Mouse (Mus musculus) liver, postnatal 0 days (tissue): ENCODE results near the gene Crnkl1.

Experiments used
- CTCF ChIP-seq: sonication (generic); IDR thresholded peaks from 2 replicates; pipeline ENCODE4 v1.5.1; 2016; ENCODE audit warnings: antibody characterized with exemption, low read depth
- EP300 ChIP-seq: IDR thresholded peaks from 2 replicates; pipeline ENCODE4 v1.6.1; 2016; ENCODE audit warnings: antibody characterized with exemption, low read depth, mild to moderate bottlenecking

- TF ChIP-seq CTCF (no peak), EP300 (no peak)
Observed at GRCm38 (mm10) chr2:145936975-145937374, 2.2 kb upstream of the Crnkl1 start.
